Mouse (Mus musculus) embryonic facial prominence, embryonic 13.5 days (tissue): ENCODE measurements around the gene Ntm. TPM values are rescaled to one million over a fixed set of nuclear protein-coding genes. Genes with fewer than 3 reads are reported as not detected.

Experiments used
- ATAC-seq: fragments of 200-750 bp; cut with Nextera tagmentation; 2 replicates; pipeline ENCODE4 v1.8.0; 2017; ENCODE audit warnings: low read depth; ENCODE audit not compliant: insufficient number of reproducible peaks, insufficient read depth, low FRiP score, low TSS enrichment
- H3K27ac ChIP-seq: fragments of 300-500 bp; sonication (generic); 2 replicates; pipeline ENCODE4 v1.5.1; 2015; ENCODE audit warnings: moderate library complexity, mild to moderate bottlenecking, inconsistent platforms
- H3K27me3 ChIP-seq: fragments of 300-500 bp; sonication (generic); 2 replicates; pipeline ENCODE4 v1.6.1; 2015; ENCODE audit warnings: mild to moderate bottlenecking, inconsistent platforms
- H3K36me3 ChIP-seq: fragments of 300-500 bp; sonication (generic); 2 replicates; pipeline ENCODE4 v1.6.1; 2015; ENCODE audit warnings: mild to moderate bottlenecking, inconsistent platforms
- H3K4me1 ChIP-seq: fragments of 300-500 bp; sonication (generic); 2 replicates; pipeline ENCODE4 v1.6.1; 2015; ENCODE audit warnings: inconsistent platforms
- H3K4me2 ChIP-seq: fragments of 300-500 bp; sonication (generic); 2 replicates; pipeline ENCODE4 v1.6.1; 2015; ENCODE audit warnings: moderate library complexity, mild to moderate bottlenecking, inconsistent platforms
- H3K4me3 ChIP-seq: fragments of 300-500 bp; sonication (generic); 2 replicates; pipeline ENCODE4 v1.5.1; 2015; ENCODE audit warnings: mild to moderate bottlenecking, inconsistent platforms
- H3K9ac ChIP-seq: fragments of 300-500 bp; sonication (generic); 2 replicates; pipeline ENCODE4 v1.6.1; 2015; ENCODE audit warnings: mild to moderate bottlenecking, inconsistent platforms
- H3K9me3 ChIP-seq: fragments of 300-500 bp; sonication (generic); 2 replicates; pipeline ENCODE4 v1.6.1; 2016; ENCODE audit warnings: inconsistent platforms
- WGBS: fragments of 180-500 bp; shearing (Covaris S2); methylation state at CpG from one replicate; pipeline ENCODE4 v1.1.7; 2015; ENCODE audit warnings: mixed read lengths; 5-methylcytosine and 5-hydroxymethylcytosine counted together
- polyA plus RNA-seq: library from polyadenylated mRNA; unstranded; fragments of >200 nt; fragmentation: Nextera tagmentation; extraction: Ambion mirVana; gene quantifications from 2 replicates; pipeline ENCODE4 v1.2.1, GENCODE M21; 2015

Gene Ntm
- polyA plus RNA-seq, 1 experiment from 2014 or later: 16.1 TPM

GRCm38 (mm10) chr9:29769361-29769760 lies 193.6 kb downstream of the Ntm start:
- Histone ChIP-seq H3K27ac (no peak overlapping the region), H3K27me3 (no peaks in the 10 kb centered on the region), H3K4me3 (no peak overlapping the region), H3K9ac (no peak overlapping the region), H3K36me3 (no peaks in the 10 kb centered on the region), H3K9me3 (no peaks in the 10 kb centered on the region), H3K4me1 (no peaks in the 10 kb centered on the region), H3K4me2 (no peak overlapping the region)
- no peak for ATAC-seq
- WGBS: 25% methylated on average over 4 of the region's 4 CpGs

GRCm38 (mm10) chr9:29765990-29766980 lies 196.7 kb downstream of the Ntm start:
- 74% methylated on average over 6 of the region's 6 CpGs for WGBS
- no peak for ATAC-seq
- no peak overlapping the region for H3K4me3 ChIP-seq

GRCm38 (mm10) chr9:29763338-29763737 lies 199.6 kb downstream of the Ntm start:
- no peak for ATAC-seq
- no peaks in the 10 kb centered on the region for H3K9me3 ChIP-seq
- WGBS: 85% methylated on average over 4 of the region's 4 CpGs

More at GRCm38 (mm10) chr9:29765990-29766980, 196.7 kb downstream of the Ntm start:
- Histone ChIP-seq H3K4me1 (no peaks in the 10 kb centered on the region), H3K9ac (no peak overlapping the region), H3K27ac (no peak overlapping the region), H3K27me3 (no peaks in the 10 kb centered on the region), H3K36me3 (no peaks in the 10 kb centered on the region), H3K9me3 (no peaks in the 10 kb centered on the region), H3K4me2 (no peak overlapping the region)

GRCm38 (mm10) chr9:29761952-29762586 lies 200.9 kb downstream of the Ntm start:
- Histone ChIP-seq H3K4me2 (no peak overlapping the region), H3K4me3 (no peak overlapping the region), H3K9me3 (no peaks in the 10 kb centered on the region), H3K9ac (no peak overlapping the region), H3K4me1 (no peaks in the 10 kb centered on the region), H3K27me3 (no peaks in the 10 kb centered on the region), H3K27ac (no peak overlapping the region), H3K36me3 (no peaks in the 10 kb centered on the region)
- 41% methylated on average over 8 of the region's 8 CpGs for whole genome bisulfite sequencing
- ATAC-seq: no peak

More at GRCm38 (mm10) chr9:29763338-29763737, 199.6 kb downstream of the Ntm start:
- Histone ChIP-seq H3K9ac (no peak overlapping the region), H3K4me3 (no peak overlapping the region), H3K27ac (no peak overlapping the region), H3K36me3 (no peaks in the 10 kb centered on the region), H3K4me2 (no peak overlapping the region), H3K27me3 (no peaks in the 10 kb centered on the region), H3K4me1 (no peaks in the 10 kb centered on the region)

- Histone ChIP-seq H3K4me2 (no peak overlapping the region), H3K9me3 (no peaks in the 10 kb centered on the region), H3K4me1 (no peaks in the 10 kb centered on the region), H3K9ac (no peak overlapping the region), H3K27ac (no peak overlapping the region), H3K4me3 (no peak overlapping the region), H3K36me3 (no peaks in the 10 kb centered on the region), H3K27me3 (no peaks in the 10 kb centered on the region)
- 89% methylated on average over 5 of the region's 5 CpGs for WGBS
- no peak for ATAC-seq
Measured at GRCm38 (mm10) chr9:29761511-29761910, 201.4 kb downstream of the Ntm start.

GRCm38 (mm10) chr9:29759940-29760339 lies 203.0 kb downstream of the Ntm start:
- Histone ChIP-seq H3K9me3 (no peaks in the 10 kb centered on the region), H3K27ac (no peak overlapping the region), H3K4me3 (no peak overlapping the region), H3K27me3 (no peaks in the 10 kb centered on the region), H3K4me2 (no peak overlapping the region), H3K4me1 (no peaks in the 10 kb centered on the region), H3K9ac (no peak overlapping the region), H3K36me3 (no peaks in the 10 kb centered on the region)
- no peak for ATAC-seq
- WGBS: 79% methylated on average over 3 of the region's 3 CpGs

- Histone ChIP-seq H3K9me3 (no peaks in the 10 kb centered on the region), H3K4me3 (no peak overlapping the region), H3K27ac (no peak overlapping the region), H3K36me3 (no peaks in the 10 kb centered on the region), H3K4me2 (no peak overlapping the region), H3K4me1 (no peaks in the 10 kb centered on the region), H3K9ac (no peak overlapping the region), H3K27me3 (no peaks in the 10 kb centered on the region)
- 82% methylated on average over 2 of the region's 2 CpGs for WGBS
- no peak for ATAC-seq
Measured at GRCm38 (mm10) chr9:29759060-29759459, 203.9 kb downstream of the Ntm start.

- H3K4me1 ChIP-seq: peaks cover 10% of the 10 kb centered on the region
- no peaks in the 10 kb centered on the region for H3K9me3 ChIP-seq
- no peak overlapping the region for H3K4me3 ChIP-seq
- H3K4me2 ChIP-seq: no peak overlapping the region
- H3K9ac ChIP-seq: no peak overlapping the region
- H3K27me3 ChIP-seq: no peaks in the 10 kb centered on the region
- no peak for ATAC-seq
- H3K27ac ChIP-seq: no peak overlapping the region
- no peaks in the 10 kb centered on the region for H3K36me3 ChIP-seq
Measured at GRCm38 (mm10) chr9:29754374-29754773, 208.6 kb downstream of the Ntm start.

GRCm38 (mm10) chr9:29751396-29751795 lies 211.5 kb downstream of the Ntm start:
- H3K9me3 ChIP-seq: no peaks in the 10 kb centered on the region
- no peak overlapping the region for H3K4me3 ChIP-seq
- H3K36me3 ChIP-seq: no peaks in the 10 kb centered on the region
- H3K4me1 ChIP-seq: peaks cover 10% of the 10 kb centered on the region
- 43% methylated on average over 1 of the region's 1 CpGs for WGBS
- H3K4me2 ChIP-seq: no peak overlapping the region
- no peaks in the 10 kb centered on the region for H3K27me3 ChIP-seq
- no peak overlapping the region for H3K9ac ChIP-seq
- ATAC-seq: no peak
- no peak overlapping the region for H3K27ac ChIP-seq

GRCm38 (mm10) chr9:29750371-29751014 lies 212.4 kb downstream of the Ntm start:
- Histone ChIP-seq H3K9me3 (no peaks in the 10 kb centered on the region), H3K4me1 (peaks cover 10% of the 10 kb centered on the region), H3K27ac (no peak overlapping the region), H3K36me3 (no peaks in the 10 kb centered on the region), H3K9ac (peak overlapping the region; percentile 44), H3K4me2 (peak overlapping the region; percentile 62), H3K4me3 (peak overlapping the region; percentile 33), H3K27me3 (no peaks in the 10 kb centered on the region)
- ATAC-seq: no peak
- 12% methylated on average over 15 of the region's 15 CpGs for WGBS

GRCm38 (mm10) chr9:29748070-29748469 lies 214.9 kb downstream of the Ntm start:
- Histone ChIP-seq H3K9me3 (no peaks in the 10 kb centered on the region), H3K4me3 (no peak overlapping the region), H3K4me1 (peaks cover 10% of the 10 kb centered on the region), H3K27me3 (no peaks in the 10 kb centered on the region), H3K4me2 (no peak overlapping the region), H3K36me3 (no peaks in the 10 kb centered on the region), H3K9ac (no peak overlapping the region), H3K27ac (no peak overlapping the region)
- no peak for ATAC-seq
- 77% methylated on average over 4 of the region's 4 CpGs for WGBS
